Mouse (Mus musculus): ENCODE data around the gene Ptpre.
A peak's percentile ranks its signal among the peaks of the same experiment; 100 is the strongest.
"Not testable (repeated sequence)": the region's sequence is repeated elsewhere in the genome, so short reads cannot be mapped to it uniquely, and the experiment has no call there.

The Ptpre gene

DNA sequence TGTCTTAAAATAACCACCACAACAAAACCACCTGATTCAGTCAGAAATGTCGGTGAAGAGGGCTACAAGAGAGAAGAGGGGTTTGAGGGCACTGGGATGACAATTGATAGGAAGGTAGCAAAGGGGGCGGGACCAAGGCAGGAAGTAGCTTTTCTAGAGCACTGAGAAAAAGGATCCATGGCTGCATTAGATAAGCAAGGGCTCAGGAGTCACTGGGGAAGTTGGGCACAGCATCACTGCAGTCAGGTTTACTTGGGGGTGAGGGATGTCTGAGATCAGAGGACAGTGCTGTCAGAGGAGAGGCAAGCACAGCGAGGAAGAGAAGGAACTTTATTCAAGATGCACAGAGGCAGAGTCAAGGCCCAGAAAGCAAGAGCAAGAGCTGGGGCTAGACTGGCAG lies 1.4 kb upstream of the Ptpre start:
- no peak for DNase-seq

DNA sequence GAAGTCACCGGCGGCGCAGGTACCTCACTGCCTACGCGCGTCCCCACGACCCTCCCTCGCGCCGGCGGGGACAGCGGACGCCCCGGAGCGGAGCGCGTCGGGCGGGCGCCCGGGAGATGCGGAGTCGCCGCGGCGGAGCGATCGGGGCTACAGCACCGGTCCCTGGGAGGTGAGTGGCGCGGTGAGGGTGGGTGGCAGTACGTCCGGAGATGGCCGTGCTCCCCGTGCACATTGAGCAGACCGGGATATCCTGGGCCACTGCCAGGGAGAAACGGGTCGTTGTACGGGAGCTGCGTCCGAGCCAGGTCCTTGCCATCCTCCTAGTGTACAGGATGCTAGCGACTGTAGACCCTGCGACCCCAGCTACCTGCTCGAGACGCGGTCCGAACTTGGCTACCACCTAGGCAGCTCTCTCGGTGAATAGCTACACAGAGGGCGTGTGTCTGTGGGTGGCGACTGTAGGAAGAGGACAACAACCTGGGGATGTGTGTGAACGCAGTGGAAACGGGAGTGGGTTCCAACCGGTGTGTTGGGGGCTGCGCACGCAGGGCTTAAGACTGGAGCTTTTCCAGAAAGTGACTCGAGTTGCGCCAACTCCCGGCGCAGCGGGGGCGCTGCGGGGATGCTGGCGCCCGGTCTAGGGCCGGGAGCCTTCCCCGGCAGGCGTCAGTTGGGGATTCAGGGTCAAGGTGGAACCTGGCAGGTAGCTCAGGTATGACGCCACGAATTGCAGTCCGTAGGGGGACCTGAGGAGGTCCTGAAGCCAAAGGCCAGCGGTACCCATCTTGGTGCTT lies 864 bp downstream of the Ptpre start:
- DNase-seq, result no peak

DNA sequence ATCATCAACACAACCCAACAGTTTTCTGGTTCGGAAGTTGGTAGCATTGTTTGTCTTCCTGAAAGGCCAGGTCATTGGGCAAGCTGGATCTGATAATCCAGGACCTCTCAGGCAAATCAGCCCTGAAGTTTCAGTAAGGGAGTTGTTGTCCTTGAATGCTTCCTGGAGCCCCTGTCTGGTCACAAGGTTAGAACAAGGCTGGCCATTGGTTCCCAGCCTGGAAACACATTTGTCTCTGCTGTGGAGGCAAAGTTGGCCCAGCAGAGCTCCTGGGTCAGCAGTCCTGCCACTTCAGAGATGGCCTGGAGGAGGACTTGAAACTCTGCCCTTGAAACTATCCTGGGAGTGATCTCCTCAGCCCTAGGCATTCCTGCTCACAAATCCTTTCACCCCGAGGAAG lies 2.1 kb downstream of the Ptpre start:
- no peak for DNase-seq

DNA sequence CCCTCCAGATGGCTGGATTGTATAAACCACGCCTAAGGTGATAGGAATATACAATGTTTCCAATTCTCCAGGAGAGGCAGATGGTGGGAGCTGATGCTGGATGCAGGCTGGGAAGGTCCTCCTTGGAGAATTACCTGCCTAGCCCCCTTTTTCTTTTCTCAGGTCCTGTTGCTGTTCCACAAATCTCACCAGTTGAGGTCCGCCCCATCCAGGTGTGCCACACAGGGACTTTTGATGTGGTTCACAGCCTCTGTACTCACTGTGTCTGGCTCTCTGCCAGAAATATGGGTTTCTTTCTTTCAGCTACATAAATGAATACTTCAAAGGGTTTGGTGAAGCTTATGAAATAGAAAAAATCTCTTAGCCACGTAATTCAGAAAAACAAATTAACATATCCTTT lies 5.0 kb downstream of the Ptpre start:
- peak; percentile 65 for DNase-seq

DNA sequence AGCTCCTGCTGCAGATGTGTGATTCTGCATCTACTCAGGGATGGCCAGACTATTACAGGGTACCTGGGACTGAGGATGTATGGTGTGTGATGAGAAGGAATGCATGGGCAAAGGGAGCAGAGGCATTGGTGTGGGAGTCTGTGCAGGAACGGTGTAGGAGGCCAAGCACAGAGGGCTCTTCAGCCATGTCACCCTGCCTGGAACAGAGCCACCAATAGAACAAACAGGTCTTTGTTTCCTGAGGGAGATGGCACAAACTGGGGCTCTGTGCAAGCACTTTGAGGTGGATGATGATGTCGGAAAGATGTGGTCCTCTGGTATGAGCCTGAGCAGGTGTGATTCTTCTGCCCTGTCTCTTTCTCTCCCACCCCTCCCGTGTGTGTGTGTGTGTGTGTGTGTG lies 5.8 kb downstream of the Ptpre start:
- no peak for DNase-seq

DNA sequence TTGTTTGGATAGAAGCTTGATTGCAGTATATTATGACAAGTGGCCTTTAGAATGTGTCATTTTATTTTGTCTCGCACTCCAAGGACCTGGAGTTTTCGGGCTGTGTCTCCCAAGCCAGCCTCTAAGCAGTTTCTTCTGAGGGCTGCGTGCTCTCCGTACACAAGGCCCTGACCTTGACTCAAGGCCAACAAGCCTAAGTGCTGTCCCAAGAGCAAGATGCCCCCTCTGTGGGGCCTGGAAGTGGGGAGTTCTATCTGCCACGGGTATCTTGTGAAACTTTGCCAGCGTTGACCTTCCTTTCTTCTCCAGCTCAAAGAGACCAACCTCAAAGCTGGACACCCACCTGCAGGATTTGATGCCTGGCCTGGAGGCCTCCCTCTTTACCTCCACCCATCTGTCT lies 7.0 kb downstream of the Ptpre start:
- no peak for DNase-seq

DNA sequence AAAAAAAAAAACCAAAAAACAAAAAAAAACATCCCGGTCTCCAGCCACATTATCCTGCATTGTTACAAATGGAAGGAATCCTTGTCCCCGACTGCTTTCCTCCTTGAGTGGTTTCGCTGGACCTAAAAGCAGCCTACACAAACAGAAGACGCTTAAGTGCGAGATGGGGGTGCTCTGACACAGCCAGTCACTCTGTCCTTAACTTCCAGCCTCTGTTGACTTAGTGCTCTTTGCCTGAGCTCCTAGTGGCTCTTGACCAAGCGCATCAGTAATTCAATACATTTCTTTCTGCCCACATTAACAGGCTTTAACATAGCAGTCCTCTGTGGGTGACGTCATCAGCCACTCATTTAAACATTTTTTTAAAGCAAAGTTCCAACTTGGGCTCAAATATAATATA lies 8.7 kb downstream of the Ptpre start:
- no peak for DNase-seq

DNA sequence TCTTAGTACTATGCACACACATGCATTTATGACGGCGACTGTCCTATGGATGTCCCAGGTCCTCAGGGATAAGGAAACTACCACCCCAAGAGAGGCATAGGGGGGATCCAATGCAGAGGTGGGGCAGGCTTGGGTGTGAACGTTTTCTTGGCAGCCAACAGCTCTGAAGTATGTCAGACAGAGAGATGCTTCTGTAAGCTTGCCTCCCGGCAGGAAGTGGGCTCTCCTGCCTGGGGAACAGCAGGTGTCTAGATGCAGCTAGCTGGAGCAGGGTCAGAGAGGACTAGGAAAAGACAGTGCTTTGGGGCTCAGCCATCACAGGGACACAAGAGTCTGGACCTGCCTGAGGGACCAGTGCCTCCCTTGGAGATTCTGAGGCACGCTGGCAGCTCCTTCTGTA lies 9.2 kb downstream of the Ptpre start:
- peak; percentile 56 for DNase-seq

DNA sequence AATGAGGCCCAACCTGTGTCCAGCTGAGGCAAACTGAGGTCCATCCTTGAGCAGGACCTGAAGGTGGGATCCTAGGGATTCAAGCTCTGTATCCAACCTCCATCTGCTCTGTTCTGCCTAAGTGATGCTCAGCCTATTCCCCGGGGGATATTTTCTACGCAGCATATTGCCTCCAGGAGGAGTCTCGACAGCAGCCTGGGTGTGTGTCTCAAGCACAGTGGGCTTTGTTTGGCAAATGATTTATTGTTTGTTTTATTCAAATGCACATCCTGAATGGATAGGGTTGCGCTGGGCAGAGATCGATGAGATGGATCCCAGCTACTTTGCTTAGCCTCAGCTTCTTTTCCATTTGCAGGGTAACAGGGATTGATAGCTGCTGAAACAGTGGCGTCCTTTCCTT lies 11.2 kb downstream of the Ptpre start:
- no peak for DNase-seq

DNA sequence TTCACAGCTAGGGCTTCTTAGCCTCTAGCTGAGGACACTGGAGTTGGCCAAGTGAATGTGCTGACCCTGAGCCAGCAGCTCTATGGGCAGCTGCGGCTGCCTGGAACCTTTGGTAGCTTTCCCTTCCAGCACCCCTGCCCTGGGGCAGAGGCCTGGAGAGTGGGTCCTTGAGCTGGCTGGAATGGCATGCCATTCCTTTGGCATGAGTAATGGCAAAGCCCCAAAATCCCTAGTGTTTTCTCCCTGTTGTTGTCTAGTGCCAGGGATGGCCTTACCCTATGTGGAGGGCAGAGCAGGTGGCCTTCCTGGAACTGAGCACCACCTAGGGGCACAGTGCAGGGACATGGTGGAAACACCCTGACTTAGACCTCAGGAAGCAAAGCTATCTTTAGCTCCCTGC lies 14.3 kb downstream of the Ptpre start:
- no peak for DNase-seq

DNA sequence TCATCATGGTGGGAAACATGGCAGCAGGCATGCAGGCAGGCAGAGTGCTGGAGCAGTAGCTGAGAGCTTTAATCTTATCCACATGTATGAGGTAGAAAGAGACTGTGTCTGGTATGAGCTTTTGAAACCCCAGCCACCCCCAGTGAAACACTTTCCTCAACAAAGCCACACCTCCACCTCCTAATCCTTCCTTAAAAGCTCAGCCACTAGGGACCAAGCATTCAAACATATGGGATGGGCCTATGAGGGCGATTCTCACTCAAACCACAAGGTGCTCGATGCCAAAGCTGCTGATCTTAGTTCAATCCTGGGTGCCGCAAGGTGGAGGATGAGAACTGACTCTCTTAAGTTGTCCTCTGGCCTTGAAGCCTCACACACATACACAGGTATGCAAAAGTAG lies 16.3 kb downstream of the Ptpre start:
- no peak for DNase-seq

DNA sequence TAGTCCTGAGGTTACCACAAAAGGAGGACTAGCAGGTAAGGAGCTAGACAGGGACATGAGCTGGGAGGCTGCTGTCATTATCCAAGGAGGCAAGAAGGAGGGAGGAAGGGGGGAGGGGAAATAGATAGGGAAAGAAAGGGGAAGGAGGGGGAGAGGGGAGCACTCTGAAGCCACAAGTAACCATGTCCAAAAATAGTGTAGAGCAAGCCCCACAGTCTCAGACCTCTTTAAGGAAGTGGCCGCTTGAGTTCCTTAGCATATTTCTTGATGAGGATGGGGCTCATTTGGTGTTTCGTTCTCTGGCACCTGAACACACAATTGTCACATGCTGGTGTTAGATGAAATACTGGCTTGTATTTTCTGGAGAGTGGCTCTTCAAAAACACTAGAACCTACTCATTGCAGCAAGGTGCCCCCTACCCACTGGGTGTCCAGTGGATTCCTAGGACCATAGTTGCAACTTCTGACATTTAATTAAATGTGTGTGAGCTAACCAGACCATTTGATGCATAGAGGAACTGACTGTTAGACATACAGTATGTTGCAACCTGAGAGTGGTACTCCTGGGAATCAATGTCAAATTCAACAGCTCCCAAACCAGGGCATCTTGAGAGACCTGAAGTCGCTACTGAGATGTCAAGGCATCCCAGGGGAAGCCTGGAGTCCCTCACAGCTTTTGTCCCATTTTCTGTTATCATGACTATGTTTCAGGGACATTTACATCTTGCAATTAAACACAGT lies 19.6 kb downstream of the Ptpre start:
- no peak for DNase-seq

DNA sequence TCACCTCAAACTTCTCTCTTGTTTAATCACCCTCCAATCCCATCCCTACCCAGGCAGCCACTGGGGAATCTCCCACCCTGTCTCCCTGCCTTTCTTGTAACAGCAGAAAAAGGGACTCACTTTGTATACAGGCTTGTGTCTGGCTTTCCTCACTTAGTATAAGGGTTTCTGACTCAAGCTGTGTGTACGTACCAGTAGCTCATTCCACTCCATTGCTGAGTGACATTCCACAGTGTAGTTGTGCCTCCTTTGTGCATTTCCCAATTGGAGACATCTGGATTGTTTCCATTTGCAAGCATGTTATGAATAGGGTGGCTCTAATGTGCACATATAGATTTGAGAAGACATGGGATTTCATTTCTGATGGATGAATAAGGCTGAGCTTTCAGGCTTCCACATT lies 23.0 kb downstream of the Ptpre start:
- DNase-seq, result no peak

DNA sequence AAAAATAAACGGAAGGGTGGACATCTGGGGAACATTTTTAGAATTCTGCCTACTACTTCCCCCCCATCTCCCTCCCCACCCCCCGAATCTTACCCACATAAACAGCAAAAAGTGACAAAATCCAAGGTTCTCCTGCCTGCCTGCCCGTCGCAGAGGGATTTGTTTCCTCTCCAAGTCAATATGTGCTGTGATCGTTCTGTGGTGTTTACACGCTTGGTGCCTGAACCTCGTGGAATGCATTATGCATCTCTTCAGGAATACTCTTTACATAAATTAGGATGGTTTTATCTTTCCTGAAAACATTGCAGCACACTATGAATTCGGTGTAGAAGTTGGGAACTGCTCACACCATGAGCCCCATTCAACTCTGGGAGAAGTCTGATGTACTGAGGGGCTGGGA lies 26.7 kb downstream of the Ptpre start:
- DNase-seq, result no peak

DNA sequence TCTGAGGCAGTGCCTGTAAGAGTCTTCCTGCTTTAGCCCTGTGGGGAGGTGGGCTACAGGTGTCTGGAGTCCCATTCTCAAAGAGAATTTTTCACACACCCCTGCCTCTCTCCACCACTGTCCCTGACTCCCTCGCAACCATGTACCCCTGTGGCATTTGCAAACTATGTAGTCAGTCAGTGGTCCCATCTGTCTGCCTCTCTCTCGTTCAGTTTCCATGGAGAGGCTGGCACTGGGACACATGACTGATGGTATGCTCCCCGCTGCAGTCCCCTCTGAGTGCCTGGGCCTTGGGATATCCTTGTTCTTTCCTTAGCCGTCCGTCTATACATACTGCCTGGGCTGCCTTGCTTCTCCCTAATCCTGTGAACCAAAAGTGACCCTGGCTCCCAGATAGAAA lies 28.7 kb downstream of the Ptpre start:
- DNase-seq, result no peak

DNA sequence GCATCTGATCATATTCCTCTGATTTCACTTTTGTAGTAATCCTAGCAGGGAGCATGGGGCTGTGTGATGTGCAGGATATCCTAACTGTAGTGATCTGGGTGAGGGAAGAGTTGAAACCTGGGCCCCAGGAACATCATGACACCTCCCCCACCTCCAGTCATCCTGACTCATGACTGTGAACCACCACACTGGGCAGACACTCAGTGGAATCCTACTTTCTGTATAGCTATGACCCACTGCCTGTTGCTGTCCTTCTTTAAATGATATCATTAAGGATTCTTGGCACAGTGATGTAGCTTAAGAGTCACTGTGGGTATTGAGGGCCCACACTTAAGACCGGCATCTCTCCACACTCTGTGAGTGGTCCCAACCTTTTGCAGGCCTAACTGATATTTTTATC lies 30.3 kb downstream of the Ptpre start:
- DNase-seq, result no peak

DNA sequence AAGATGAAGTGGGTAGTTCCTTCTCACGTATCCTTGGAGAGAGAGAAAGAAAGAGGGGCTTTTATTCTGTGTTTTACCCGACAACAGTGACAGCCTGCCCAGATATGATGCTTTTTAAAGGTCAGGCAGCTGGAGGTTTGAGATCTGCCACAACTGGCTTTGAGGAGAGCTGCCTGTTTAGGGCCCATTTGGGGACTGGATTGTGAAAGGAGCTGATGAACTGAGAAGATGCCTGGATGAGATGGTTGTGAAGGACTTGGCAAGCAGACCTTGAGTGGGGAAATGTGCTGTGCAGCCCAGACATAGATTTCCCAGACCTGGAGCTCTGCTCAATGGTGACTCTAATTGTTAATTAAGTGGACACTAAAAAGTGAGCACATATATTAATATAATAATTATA lies 31.3 kb downstream of the Ptpre start:
- DNase-seq, result no peak

DNA sequence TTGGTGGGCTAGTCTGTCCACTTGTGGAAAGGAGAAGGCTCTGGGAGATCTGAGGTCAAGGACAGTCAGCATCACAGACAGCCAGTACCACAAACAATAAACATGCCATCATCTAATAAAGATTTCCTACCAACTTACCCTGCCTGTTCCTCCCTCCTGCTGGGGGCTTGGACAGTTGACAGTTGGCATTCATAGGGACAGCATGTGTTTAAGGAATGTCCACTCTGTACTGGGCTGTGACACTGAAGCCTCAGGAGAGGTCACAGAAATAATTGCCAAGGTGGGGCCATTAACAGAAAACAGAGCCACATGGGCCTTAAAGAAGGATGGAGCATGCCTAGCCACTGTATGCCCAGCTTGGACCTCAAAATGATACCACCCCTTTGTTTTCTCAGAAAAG lies 34.1 kb downstream of the Ptpre start:
- DNase-seq, result no peak

DNA sequence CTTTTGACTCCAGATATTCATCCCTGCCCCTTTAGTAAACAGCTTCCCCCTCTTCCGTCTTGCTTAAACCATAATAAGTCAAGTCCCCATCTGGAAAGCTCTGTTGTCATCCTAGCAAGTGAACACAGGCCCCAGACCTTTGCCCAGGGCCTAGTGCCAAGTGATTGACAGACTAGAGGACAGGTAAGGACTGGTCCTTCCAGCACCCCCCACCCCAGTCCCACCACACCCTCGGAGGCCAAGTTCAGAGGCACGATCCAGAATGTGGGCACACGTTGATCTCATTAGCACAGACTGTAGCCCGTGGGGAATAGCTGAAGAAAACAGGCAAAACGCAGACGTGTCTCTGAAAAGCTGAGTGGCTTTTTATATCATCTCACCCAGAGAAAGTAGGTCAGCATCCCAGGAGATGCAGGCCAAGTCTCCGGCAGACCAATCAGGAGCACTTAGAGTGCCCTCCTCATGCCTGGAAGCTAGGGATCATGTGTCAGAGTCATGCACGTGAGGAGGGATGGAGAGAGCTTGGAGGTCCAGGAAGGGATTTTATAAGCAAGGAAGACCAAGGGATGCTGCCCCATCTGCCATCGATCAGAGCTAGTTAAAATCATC lies 34.8 kb downstream of the Ptpre start:
- DNase-seq, result no peak

DNA sequence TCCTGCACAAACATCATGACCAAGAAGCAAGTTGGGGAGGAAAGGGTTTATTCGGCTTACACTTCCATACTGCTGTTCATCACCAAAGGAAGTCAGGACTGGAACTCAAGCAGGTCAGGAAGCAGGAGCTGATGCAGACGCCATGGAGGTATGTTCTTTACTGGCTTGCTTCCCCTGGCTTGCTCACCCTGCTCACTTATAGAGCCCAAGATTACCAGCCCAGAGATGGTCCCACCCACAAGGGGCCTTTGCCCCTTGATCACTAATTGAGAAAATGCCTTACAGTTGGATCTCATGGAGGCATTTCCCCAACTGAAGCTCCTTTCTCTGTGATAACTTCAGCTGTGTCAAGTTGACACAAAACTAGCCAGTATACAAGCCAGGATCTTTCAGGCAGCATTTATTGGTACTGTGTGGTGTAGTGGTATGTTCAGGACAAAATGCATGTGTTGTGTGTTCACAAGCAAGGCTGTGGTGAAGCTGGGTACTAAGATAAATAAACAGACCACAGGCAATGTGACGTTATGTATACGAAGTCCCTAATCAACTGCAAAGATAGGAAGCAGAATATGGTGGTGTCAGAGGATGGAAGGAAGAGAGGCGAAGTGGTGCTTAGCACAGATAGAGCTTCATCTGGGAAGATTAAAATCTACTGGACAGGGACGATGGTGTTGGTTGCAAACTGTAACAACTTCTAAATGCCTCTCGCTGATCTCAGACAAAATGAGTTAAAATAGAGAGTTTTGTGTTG lies 38.2 kb downstream of the Ptpre start:
- not testable (repeated sequence) for DNase-seq

DNA sequence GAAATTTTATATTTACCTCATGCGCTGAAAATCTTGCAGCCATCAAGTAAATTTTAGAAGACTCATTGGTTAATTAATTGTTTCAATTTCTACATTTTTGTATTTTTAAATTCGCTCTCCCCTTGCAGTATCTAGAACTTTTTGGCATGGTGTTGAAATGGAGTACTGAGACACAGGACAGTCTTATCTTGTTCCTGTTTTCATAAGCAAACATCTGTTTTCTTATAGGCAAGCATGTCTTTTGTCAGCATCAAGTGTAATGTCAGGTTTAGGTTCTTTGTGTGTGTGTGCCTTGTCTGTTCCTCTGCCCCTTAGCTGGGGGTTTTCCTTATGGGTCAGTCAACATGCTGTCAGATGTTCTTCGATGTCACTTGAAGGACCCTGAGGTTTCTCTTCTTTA lies 39.0 kb downstream of the Ptpre start:
- DNase-seq, result no peak

DNA sequence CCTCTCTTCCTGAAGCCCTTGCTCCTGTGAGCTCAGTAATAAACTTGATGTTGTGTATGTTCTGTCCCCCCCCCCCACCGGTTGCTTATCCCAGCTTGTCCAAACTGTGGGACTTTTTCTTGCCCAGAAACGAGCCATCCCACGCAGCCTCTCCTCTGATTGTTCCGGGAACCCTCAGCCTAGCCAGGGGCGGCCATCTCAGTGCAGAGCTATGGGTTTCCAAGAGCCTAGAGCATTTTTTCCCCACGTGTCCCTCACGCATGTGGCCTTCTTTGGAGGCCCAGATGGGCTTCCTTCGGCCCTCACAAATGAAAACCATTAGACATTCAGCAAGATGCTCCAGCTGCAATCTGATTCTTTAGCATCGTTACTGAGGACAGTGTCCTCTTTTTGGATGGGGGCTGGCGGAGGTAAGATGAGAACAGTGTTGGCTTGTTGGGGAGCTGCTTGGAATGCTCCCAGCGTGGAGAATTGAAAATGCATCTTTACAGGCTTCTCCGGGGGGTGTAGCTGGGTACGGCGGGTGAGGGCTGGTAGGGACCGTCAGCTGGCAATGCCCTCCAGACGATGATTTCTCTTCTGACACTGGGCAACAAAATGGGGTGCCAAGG lies 41.5 kb downstream of the Ptpre start:
- no peak for DNase-seq
